Mouse (Mus musculus) gastrocnemius, adult 18-20 months (tissue): ENCODE measurements at regions not wholly inside any gene's neighbourhood (a gene's known extent, or its start where the extent isn't known, plus 50 kb on each side); places are given as distances from the start of the nearest gene placed in this dataset.
"Not testable (repeated sequence)": the region's sequence is repeated elsewhere in the genome, so short reads cannot be mapped to it uniquely, and the experiment has no call there.

ENCODE experiments used
- DNase-seq: peaks from one replicate; pipeline ENCODE4 v3.0.0; 2021; ENCODE audit warnings: low spot score

- DNase-seq = peak; percentile 9
Measured at GRCm38 (mm10) chr7:118320307-118320706, 76.8 kb upstream of the Smg1 start.

DNA sequence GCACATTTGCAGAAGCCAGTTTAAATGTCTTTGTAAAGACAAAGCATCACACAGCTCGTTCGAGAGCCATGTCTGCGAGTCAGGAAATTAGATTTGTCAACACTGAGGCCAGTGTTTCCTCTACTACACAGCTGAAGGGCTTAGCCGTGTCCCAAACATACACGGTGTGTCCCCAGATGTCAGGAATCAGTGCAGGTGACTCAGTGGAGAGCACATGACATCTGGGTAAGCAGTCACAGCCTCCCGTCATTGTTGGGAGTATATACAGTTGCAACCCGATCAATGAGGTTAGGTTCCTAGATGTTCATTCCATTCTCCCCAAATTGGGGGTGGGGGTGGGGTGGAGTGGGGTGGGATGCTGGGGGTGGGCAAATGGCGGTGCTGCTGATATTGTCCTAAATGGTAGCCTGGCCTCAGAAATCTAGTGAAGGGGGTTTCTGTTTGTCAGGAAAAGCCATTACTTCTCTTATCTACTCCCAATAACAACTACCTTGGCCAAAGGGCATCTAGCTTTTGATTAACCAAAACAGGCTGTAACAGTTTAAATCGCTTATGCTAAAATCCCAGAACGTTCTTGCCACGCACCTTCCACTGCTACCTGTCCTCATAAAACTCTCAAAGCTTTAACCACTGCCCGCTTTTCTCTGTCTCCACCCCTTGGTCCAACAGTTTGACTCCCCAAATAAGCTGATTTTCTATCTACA lies 75.1 kb upstream of the Smg1 start:
- DNase-seq = no peak

DNA sequence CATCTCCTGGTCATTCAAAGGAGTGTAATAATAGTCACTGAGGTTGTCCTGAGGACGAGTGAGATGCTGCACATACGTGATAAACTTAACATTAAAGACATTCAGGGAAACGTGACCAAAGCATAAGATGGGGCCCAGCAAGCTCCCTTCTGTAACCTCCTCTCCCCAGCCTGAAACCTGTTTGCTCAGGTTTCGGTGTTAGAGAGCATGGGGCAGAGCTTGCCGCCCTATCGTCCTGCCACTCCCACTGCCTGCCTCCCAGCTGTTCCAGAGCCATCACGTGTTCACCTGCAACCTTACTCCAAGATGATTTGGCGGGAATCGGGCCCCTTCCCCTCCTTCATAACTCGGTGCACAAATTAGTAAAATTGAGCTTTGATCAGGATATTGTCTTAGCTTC lies 71.4 kb upstream of the Smg1 start:
- DNase-seq = not testable (repeated sequence)

- DNase-seq = no peak
Measured at GRCm38 (mm10) chr7:118314228-118314658, 70.8 kb upstream of the Smg1 start.

DNA sequence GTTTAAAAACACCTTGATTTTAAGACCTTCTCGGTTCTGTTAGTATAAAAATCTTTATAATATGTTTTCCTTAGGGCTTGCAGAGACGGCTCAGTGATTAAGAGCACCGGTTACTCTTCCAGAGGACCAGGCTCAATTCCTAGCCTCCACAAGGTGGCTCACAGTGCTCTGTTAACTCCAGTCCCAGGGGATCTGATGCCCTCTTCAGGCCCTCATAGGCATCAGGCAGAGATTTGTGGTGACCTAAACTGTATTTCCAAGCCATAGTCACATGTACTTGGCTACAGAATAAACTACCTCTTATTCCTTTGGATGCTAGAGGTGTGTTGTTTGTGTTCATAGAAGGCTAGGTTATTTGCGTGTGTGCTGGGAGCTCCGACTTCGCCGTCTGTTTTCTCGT lies 70.3 kb upstream of the Smg1 start:
- DNase-seq = peak; percentile 21

DNA sequence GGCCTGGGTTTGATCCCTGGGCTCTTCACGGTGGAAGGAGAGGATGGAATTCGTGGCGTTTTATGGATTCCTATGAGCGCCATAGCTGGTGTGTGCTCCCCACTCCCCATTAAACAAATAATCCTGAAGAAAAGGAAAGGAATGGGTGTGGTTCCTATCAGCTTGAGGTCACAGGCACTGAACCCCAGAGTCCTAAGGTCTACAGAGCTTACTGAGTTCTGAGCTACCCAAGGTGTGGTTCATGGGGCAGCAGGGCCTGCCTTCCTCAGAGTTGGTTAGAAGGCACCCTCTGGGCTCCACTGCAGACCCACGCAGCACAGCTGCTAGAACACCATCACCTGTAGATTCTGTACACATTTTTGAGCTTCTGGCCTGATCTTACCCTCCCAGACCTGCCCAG lies 66.3 kb upstream of the Smg1 start:
- DNase-seq = no peak

- no peak for DNase-seq
Measured at GRCm38 (mm10) chr7:118308882-118309281, 65.4 kb upstream of the Smg1 start.

GRCm38 (mm10) chr7:118304812-118305211 lies 61.3 kb upstream of the Smg1 start:
- DNase-seq = peak; percentile 77

- peak; percentile 38 for DNase-seq
Measured at GRCm38 (mm10) chr7:118304338-118304737, 60.9 kb upstream of the Smg1 start.

DNA sequence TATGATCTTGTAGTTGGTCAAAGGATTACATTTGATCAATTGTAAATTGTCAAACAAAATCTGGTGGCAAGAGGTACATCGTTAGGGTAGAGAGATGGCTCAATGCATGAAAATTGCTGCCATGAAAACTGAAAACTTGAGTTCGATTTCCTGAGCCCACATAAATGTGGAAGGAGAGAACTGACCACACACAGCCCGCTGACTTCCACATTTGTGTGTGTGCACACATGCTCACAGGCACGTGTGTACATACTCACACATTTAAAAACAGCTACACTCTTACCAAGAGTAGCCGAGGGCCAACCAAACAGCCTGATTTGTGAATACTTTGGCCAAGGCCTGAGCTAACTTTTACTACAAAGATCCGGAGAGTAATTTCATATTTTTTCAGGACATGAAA lies 60.5 kb upstream of the Smg1 start:
- no peak for DNase-seq

DNA sequence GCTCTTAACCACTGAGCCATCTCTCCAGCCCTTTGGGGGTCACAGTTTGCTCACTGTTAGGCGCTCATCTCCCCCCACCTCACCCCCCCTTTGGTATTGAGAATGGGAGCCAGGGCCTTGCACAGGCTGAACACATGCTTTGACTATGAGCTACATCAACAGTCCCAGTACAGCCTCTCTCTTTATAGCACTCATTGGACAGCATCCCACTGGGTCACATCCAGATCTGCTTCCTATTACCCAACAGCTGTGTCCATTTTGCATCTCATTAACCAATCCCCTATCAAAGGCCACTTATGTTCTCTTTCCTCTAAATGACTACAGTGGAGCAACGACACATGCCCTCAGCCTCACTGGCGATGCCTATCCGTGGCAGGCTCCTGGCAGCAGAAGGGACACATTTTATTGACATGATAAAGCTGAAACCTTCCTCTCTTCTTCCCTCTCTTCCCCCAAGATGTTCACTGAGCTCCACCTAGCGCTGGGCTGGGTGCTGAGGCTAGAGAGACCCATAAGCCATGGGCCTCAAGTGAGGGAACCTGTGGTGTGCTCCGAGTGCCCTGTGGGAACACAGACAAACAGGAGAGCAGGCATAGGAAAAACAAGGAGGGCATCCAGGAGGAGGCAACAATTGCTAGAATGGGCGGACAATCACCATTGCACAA lies 57.3 kb upstream of the Smg1 start:
- DNase-seq = peak; percentile 70

DNA sequence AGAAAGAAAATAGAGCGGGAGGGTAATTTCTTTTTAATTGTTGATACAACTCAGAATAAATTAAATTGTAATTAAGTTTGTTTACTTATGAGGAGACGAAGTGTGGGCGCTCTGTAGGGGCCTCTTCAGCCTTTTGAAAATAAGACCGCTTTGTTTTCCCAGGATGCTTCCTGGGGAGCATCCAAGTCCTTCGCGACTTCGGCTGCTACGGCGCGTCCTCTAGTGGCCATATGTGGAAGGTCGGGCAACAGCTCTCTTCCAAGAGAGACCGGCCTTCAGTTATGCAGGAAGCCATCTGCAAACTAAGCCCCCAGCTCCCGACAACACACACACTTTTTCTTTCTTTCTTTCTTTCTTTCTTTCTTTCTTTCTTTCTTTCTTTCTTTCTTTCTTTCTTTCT lies 54.1 kb upstream of the Smg1 start:
- peak; percentile 83 for DNase-seq

DNA sequence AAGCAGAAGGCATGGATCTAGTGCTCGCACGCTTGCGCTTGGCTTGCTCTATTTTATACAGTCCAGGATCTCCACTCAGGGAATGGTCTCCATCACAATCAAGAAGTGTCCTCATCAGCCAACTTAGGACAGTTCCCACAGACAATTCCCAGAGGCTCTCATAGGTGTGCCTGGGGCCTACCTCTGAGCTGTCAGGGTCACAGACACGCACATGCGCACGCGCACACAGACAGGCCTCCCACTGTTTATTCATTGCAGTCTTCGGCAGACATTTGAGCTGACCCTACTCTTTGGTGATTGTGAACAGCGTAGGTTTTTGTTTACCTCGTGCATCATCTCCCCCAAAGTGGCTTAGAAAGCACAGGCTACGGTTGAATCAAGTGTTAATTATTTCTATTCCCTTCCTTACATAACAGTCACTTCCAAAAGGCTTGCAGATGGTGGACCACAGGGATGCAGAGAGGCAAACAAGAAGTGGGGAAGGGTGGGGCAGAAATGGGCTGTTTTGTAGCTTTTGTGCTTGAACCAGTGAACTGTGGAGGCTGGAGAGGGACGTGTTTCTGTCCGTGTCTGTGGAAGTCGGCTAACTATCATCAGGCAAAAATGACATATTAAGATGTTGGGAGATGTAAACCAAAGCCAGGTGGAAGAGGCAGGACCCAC lies 53.5 kb upstream of the Smg1 start:
- no peak for DNase-seq

GRCm38 (mm10) chr7:118295855-118296254 lies 52.4 kb upstream of the Smg1 start:
- no peak for DNase-seq

DNA sequence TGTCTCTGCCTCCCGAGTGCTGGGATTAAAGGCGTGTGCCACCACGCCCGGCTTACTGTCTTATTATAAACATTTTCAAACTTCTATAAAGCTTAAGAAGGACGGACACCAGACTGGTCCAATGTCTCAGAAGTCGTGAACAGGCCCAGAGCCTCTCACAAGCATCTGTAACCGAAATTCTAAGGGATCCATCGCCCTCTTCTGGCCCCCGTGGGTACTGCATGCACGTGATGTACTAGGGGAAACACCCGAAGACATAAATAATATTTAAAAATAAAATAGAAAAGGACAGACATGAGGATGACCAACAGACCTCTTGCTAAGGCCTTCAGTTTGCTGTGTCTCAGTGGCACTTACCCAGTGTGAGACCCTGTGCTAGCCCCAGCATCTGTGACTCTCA lies 51.8 kb upstream of the Smg1 start:
- no peak for DNase-seq

GRCm38 (mm10) chr7:118294637-118295036 lies 51.2 kb upstream of the Smg1 start:
- DNase-seq = no peak
